Mouse (Mus musculus): Measurements from ENCODE around the gene Mgat5. TPM values are rescaled to one million over a fixed set of nuclear protein-coding genes. Genes with fewer than 3 reads are reported as not detected.

The Mgat5 gene
- total RNA-seq, 2 experiments from 2014 or later: 1.1 to 1.2 TPM

DNA sequence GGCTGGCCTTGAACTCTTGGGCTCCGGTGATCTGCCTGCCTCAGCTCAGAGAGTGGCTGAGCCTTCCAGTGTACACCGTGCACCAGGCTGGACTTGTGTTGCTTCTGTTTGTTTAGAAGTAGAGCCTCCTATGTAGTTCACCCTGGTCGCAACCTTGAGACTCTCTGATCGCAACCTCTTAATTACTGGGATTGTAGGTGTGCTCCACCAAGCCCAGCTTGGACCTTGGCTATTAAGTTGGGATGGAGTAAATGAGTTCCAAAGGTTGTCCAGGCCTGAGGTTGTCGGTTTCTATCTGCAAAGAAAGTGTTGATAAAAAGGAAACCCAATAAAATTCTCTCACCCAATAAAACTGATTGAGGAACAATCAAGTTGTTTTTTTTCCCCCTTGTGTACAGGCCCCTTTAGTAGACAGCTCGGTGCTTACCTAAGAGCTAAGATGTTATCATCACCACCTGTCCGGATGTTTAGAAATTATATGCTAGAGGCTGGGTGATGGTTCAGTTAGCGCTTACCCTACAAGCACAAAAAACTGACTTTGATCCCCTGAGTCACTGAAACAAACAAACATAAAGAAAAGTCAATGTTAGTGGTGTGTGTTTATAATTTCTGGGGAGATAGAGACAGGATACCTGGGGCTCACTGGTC, 9.9 kb downstream of the Mgat5 start:
- intact Hi-C loops (cut with DNase I): no loop called here
- DNase-seq: no peak

DNA sequence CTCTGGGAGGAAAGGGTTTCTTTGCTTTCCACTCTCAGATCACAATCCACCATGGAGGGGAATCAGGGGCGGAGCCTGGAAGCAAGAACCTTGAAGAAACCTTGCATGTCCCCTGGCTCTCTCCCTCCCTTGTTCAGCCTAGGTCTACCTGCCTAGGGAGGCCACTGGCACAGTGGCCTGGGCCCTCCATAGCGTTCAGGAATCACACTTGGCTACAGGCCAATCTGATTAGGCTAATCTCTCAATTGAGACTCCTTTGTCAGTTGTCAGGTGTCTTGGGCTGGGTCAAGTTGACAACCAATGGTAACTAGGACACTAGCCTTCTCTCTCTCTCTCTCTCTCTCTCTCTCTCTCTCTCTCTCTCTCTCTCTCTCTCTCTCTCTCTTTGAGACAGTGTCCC, 12.2 kb downstream of the Mgat5 start:
- DNase-seq: no peak
- intact Hi-C loops (cut with DNase I): no loop called here

DNA sequence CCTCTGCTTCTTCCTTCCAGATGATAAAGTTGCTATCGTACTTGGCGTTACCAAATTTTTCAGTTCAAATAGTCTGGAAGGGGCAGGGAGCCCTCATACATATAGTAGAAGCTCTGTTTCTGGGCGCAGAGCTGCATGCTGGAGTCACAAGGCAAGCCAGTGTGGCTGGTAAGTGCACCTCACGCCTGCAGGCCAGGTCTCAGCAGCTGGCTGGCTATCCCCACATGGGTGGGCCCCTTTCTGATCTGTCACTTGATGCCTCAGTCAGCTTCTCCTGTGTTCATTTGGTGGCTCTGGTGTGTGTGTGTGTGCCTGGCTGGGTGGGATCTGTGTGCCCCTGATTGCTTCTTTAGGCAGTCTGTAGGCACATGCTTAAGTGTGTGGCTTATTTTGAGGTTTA, 12.8 kb downstream of the Mgat5 start:
- intact Hi-C loops (cut with DNase I): no loop called here

DNA sequence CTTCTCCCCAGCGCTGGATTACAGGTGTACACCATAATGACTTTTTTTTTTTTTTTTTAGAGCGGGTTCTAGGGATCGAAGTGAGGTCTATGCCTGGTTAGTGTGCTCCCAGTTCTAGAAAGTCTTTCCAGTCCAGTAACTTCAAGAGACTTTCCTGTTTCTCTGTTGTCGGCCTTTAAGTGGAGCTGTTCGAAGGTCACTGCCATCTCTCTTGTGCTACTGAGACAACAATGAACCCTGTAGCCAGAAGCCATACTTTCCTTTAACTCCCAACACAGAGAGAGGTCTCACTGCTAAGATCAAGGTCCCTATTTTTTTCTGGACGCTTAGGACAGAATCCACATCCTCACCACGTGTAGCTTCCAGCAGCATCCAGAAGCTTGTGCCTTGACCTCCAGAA, 13.4 kb downstream of the Mgat5 start:
- DNase-seq: no peak
- intact Hi-C loops (cut with DNase I): no loop called here

More for the DNA sequence above, 12.8 kb downstream of the Mgat5 start:
- DNase-seq: no peak

DNA sequence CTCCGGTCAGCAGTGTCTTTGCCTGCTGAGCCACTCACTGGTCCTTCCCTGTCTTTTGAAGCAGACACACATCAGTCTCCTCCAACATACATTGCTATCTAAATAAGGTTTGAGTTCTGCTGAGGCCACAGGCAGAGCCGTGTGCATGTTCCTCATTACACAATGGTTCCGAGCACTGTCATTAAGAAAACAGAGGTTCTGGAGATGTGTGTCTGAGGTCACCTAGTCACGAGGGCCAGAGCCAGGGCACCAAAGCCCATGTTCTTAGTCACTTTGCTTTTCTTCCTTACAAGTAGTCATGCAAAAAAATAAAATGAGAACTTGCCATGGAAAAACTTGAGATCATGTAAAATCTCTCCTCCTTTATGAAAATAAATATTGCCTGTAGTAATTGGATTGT, 14.3 kb downstream of the Mgat5 start:
- no peak for DNase-seq
- intact Hi-C loops (cut with DNase I): no loop called here

DNA sequence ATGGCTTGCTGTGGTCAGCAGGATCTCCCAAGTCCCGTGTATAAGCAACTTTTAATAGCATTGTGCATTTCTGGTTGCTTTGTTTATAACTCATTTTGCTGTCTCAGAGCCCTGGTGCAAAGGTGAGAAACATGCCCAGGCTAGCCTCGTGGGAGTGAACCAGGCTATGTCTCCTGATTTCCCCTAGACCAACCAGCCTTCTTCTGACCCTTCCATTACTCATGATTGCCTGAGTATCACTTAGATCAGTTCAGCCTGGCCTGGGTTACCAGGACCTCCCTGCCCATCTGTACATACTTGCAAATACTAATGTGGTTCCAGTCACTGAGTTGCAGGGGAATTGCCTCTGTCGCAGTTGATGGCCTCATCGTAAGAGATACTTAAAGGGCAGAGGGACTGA, 14.8 kb downstream of the Mgat5 start:
- intact Hi-C loops (cut with DNase I): no loop called here
- DNase-seq: no peak

DNA sequence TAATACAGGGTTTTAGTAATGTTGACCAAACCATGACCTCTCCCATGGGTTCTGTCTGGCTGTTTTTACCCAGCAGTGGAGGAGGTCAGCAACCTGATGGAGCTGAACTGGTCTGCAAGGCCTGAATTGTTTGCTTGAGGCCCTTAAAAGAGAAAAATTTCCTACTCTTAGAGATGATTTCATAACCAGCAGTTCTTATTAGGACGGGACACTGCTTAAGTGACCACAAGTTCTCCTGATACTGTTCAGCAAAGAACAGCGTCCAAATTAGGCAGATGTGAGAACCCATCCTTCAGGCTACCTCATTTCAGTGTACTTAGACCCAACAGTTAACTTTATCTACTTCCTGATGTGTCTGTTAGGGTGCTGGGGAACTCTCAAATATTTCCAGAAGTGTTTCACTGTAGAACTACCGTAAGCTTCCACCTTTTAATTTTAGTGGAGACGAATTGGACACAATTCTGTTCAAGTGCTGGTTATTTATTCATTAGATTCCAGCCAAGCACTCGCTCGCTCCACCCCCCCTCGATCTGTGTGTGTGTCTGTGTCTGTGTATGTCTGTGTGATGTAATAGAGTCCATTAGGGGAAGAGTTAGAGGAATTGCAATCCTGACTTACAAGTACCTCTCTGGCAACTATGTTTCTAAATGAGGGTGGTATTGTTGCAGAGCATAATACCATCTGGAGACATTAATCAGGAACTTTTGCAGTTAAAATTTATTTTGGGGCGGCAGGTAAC, 17.4 kb downstream of the Mgat5 start:
- no peak for DNase-seq
- intact Hi-C loops (cut with DNase I): no loop called here

DNA sequence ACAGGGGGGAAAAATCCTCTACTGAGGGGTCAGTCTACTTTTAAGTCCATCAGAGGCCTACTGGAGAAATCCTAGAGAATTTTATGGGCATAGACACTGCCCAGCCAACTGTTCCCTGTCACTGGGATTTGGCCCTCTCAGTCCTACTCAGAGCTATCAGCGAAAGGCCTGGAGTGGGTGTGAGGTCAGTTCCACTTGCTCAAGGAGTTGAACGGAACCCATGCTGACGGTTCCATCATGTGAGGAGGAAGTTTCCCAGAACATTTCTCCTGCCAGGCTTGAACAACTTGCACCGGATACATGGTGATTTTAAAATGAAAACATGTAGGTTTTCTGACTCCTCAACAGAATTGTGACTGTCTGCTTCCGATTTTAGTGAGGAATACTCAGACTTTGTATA, 20.2 kb downstream of the Mgat5 start:
- intact Hi-C loops (cut with DNase I): no loop called here
- no peak for DNase-seq

DNA sequence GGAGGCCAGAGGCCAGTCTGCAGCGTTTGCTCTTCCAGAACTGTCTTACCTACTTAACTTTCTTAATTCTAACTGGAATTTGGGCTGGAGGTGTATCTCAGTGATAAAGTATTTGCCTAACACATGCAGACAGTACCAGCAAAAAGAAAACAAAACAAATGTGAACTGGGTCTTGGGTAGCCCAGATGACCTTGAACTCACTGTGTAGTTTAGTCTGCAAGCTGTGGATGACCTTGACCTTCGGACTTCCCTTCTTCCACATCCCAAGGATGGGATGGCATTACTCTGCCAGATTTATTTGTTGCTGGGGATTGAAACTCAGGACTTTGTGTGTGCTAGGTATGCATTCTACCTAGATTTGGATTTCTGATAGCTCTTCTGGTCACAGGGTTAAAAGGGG, 24.2 kb downstream of the Mgat5 start:
- intact Hi-C loops (cut with DNase I): no loop called here
- no peak for DNase-seq

DNA sequence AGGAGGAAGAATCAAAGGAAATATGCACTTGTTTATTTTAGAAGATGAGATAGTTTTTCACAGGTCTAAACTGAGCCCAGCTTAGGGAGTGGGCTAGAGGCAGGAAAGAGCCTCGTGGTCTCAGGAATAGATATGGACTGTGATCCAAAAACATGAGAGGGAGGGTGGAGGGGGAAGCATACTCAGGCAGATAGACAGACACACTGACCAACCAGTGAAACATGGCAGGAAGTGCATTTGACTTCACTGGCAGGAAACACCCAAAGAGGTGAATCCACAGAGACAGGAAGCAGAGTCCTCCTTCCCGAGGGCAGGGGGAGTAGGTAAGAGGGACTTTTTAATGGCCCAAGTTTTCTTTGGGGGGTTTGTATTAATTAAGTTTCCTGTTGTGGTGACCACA, 25.7 kb downstream of the Mgat5 start:
- intact Hi-C loops (cut with DNase I): no loop called here
- DNase-seq: no peak

DNA sequence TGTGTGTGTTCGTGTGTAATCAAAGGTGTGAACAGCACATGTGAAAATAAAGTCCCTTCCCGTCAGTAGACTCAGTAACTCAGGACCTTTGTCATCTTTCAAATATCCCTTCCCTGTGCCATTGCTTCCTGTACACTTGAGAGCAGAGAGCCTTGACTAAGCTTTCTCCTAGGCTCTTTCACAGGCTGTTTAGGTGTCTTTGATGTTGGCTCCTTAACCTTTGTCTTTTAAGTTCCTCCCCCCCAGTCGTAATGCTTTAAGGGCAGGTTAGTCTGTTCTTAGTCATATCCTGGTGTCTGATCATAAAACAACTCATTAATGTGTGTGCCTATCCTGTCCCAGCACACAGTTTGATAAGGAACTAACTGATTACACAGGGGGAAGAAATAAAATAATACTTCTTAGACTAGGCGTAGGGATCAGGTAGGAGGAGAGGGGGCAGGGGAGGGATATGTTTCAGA, 28.4 kb downstream of the Mgat5 start:
- no peak for DNase-seq
- intact Hi-C loops (cut with DNase I): no loop called here

DNA sequence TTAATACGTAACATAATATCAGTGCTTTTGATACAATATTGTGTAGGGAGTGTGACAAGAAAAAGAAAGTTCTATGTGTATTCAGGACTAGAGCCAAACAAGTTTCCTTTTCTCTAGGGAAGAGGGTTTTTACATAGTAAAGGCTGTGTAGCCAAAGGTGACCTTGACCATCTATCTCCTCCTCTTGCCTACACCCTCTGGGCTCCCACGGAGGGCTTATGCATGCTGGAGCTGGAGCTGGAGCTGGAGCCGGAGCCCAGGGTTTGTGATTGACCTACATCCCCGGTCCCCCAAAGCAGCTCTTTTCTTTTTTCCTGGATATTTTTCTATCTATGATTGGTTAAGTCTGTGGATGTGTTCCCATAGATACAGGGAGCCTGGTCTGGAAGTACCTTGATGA, 30.3 kb downstream of the Mgat5 start:
- DNase-seq: no peak
- intact Hi-C loops (cut with DNase I): no loop called here

DNA sequence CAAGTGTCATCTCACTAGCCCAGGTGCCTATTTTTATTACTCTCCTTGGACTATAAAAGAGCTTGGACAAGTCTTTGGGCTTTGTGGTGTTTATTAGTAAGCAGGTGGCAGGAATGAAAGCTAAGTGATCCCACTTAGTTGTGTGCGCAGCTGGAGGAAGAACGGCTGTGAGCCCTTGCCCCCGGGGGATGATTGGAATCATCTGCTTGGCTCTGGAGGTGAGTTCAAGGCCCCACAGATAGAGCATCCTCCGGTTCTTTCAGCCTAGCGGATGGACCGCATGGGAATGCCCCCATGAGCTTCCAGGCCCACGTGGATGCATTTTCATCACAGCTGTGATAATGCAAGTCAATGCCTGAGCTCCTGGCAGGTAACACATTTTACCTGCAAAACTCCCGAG, 31.6 kb downstream of the Mgat5 start:
- intact Hi-C loops (cut with DNase I): no loop called here
- no peak for DNase-seq

DNA sequence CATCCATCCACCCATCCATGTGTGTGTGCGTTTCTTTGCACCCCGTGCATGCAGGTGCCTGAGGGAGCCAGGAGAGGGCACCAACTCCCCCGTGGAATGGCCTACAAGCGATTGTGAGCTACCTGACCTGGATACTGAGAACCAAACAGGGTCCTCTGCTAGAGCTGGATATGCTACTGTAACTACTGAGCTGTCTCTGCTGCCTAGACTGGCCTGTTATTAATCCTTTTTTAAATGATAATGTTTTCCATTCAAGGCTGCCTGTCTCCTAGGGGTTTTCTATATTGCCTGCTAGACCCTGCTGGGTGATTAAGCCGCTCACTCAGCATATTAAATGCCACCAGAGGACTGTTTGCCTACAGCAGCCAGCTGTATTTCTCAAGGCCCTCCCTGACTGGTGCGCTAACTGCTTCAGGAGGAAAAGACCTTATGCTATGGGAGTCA, 34.1 kb downstream of the Mgat5 start:
- DNase-seq: no peak
- intact Hi-C loops (cut with DNase I): no loop called here

DNA sequence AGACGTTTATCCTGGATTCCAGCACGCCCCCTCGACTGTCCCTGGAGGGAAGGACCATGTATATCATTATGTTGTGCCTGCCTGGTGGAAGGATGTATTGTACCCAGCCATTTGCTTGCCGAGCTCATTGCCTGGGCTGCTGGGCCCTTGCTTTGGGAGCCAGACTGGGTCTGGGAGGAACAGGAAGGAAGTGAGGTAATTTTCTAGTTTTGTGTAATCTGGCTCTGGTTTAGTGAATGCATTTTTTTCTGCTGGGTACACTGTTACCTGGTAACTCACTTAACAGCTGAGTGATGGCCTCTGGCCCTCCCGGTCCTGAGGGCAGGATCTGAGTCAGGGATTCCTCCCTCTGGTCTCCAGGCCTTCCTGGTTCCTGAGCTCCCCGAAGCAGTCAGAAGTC, 35.1 kb downstream of the Mgat5 start:
- DNase-seq: no peak
- intact Hi-C loops (cut with DNase I): no loop called here

DNA sequence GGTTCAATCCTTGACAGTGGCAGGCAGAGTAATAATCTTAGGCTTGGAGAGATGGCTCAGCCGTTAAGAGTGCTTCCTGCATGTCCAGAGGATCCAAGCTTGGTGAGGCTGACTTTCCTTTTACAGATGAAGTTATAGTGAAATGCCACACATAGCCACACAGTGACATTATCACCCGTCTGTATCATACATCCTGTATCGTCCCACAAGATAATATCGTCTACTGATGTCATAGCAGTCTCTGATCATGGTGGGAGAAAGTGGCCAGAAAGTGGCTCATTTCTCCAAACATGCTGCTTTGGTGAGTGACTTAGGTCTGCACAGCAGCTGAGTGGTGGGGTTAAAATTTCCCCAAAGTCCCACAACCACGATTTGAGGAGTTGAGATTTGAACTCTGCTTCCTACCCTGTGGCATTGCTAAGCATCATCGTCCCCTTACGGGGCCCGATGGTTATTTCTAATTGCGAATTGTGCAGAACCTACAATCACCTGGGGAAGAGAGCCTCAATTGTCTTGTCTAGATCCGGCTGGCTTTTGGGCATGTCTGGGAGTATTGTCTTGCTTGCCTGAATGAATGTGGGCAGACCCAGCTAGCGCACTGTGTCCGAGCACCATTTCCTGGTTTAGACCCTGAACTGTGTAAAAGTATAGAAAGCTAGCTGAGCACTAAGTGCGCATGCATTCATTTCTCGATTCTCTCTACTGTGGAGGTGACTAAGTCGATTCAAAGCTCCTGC, 37.5 kb downstream of the Mgat5 start:
- DNase-seq: no peak
- intact Hi-C loops (cut with DNase I): loop anchor here (2.0 kb wide), 1 partner anchor 36 kb away; no protein-coding TSS in a partner anchor

DNA sequence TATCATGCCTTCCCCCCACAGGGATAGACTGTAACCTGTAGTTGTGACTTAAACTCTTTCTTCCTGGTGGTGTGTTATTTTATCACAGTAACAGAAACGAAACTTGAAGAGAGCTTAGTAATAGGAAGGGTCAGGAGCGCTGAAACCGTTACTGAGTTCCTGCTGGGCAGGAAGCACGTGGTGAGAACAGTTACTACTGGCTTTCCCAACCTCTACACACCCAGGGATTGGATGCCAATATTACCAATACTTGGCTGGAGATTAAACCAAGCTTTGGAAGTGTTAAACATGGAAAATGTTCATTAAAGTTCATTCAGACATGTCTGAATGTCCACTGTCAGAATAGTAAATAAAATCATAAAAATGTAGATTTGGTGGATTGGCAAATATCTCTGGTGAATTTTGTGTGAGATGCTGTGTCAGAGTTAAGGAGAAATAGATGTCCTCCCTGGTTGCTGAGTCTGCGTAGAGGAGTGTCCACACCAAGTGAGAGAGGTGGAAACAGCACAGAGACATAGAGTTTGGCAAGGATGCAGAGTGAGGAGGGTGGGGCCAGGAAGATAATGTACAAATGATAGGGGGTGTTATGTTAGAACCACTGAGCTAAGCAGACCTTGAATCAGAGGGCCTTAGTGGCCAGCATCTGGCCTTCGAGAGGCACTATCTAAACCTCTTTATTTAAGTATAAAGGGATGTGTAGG, 38.2 kb downstream of the Mgat5 start:
- intact Hi-C loops (cut with DNase I): loop anchor here (2.0 kb wide), 1 partner anchor 36 kb away; no protein-coding TSS in a partner anchor
- no peak for DNase-seq

DNA sequence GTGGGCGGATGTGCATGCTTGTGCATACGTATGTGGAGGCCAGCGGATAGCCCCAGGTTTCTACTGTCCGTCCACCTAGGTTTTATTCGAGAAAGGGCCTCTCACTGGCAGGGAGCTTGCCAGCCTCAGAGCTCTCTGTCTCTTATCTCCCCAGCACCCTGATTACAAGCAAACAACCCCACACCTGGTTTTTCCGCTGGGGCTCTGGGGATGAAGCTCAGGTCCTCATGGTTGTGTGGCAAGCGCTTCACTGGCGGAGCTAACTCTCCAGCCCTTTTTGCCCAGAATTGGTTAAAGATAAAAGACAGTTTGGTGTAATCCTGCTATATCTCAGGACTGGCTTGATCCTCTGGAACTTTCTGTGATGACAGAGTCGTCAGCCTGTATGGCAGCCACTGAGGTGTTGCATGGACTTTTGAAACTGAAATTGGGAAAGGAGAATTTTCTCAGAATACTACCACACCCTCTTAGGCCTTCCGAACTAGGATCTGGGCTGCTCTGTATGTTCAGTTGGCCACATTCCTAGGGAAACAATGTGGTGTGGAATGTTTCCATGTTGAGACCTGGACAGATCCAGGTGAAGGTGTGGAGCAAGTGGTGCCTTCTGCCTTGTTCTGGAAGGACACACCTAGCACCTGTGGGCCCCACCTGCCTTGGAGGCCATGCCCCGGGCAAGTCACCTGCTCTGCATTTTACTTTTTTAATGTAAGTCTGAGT, 39.4 kb downstream of the Mgat5 start:
- intact Hi-C loops (cut with DNase I): no loop called here

DNA sequence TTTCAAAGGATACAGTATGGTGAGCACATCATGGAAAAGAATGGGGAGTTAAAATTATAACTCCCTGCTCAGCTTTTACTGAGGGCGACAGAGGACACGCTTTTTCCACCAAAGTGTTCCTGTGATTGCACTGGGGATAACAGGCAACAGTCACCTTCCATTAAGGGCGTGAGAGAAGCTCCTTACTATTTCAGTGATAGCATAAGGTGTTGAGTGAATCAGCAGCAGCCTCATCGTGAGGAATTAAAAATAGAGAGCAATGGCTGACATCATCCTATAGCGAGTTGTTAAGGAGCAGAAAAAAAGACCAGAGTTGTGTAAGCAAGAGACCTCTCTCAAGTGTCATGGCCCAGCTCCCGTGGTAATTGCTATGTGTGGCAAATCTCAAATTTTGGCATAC, 41.3 kb downstream of the Mgat5 start:
- intact Hi-C loops (cut with DNase I): no loop called here
- DNase-seq: no peak

More for the DNA sequence above, 39.4 kb downstream of the Mgat5 start:
- DNase-seq: no peak

DNA sequence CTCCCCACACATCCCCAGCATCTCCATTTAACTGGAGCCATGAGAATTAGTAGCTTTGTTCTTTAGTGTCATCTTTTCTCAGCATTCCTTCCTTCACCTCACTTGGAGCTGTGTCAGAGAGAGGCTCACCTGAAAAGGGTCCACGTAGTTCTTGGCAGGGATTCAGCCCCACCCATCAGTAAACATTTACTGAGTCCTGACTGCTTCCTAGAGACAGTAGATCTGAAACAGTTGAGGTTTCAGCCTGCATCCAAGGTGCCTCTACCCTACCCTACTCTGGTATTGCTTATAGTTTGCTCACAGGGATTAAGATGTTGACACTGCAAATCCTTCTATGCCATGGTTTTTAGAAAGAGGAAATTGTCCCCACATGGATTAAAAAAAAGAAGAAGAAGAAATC, 43.6 kb downstream of the Mgat5 start:
- DNase-seq: no peak
- intact Hi-C loops (cut with DNase I): no loop called here

Data from gastrocnemius, postnatal 36 days (tissue).